ENCODE assay signal across 8 mouse cellular contexts in genomic region chr4:85513288-85513687, GRCm38 (mm10). TPM values are rescaled to one million over a fixed set of nuclear protein-coding genes. Genes with fewer than 3 reads are reported as not detected.
DNase-seq lines count a peak whose midpoint lies in the region; ATAC-seq and TF ChIP-seq lines count a peak whose summit lies in the region.

No protein-coding gene starts in this region.

- peak overlapping the region; percentile 64 for H3K4me3 ChIP-seq in hindbrain, postnatal 0 days (ENCODE audit: low read length)
- peak overlapping the region; percentile 15 for H3K4me3 ChIP-seq in lung, adult 2 months (replicated peaks; ENCODE audit: extremely low read depth, low read depth, low read length)

- peaks cover 7% of the 10 kb centered on the region; the same call in 1 of the 2 replicates for H3K4me1 ChIP-seq in hindbrain, postnatal 0 days (ENCODE audit: insufficient read depth, low read length)
- H3K4me1 ChIP-seq in lung, adult 2 months (ENCODE audit: control insufficient read depth, insufficient read depth, low read length) = no peaks in the 10 kb centered on the region

- 33% methylated on average over 7 of the region's 7 CpGs for WGBS in hindbrain, postnatal 0 days
- WGBS in lung, adult 2 months = 28% methylated on average over 7 of the region's 7 CpGs

- no peak for TF ChIP-seq POLR2A in lung, adult 2 months (IDR thresholded peaks at IDR 0.05; ENCODE audit: borderline replicate concordance, extremely low read depth, low read depth, low read length)

- H3K27me3 ChIP-seq in hindbrain, postnatal 0 days (ENCODE audit: insufficient read depth, low read length) = no peaks in the 10 kb centered on the region

- peak overlapping the region; percentile 99 for H3K4me2 ChIP-seq in hindbrain, postnatal 0 days (ENCODE audit: low read depth, low read length)

- no peaks in the 10 kb centered on the region for H3K36me3 ChIP-seq in hindbrain, postnatal 0 days (ENCODE audit: insufficient read depth, low read length)

- no peak for ATAC-seq in hindbrain, postnatal 0 days
- ATAC-seq in activated CD4-positive, CD25-positive, alpha-beta regulatory T cell, adult 4 months = no peak

- H3K9ac ChIP-seq in hindbrain, postnatal 0 days (replicated peaks; ENCODE audit: low read length) = 0 out of 2 replicates have a peak overlapping the region, but pooled peaks have one; percentile 68

- no peaks in the 10 kb centered on the region for H3K9me3 ChIP-seq in hindbrain, postnatal 0 days (ENCODE audit: low read length)

- DNase-seq in embryo, embryonic 9.5 days (ENCODE audit: extremely low spot score) = peak; percentile 9
- no peak for DNase-seq in embryo, embryonic 10 days (ENCODE audit: low spot score)
- DNase-seq in gastrocnemius, postnatal 25 days = peak; percentile 19
- DNase-seq in hindbrain, postnatal 0 days (ENCODE audit: low spot score) = peak; percentile 4
- peak; percentile 77 for DNase-seq in lung, adult 2 months
- DNase-seq in retina, postnatal 1 day = peak; percentile 21
- no peak for DNase-seq in thymus, postnatal 36 days

- no peak overlapping the region for H3K27ac ChIP-seq in hindbrain, postnatal 0 days

- no peak for TF ChIP-seq CTCF in hindbrain, postnatal 0 days (IDR thresholded peaks at IDR 0.05; ENCODE audit: low read depth)
- no peak for TF ChIP-seq CTCF in lung, adult 2 months (IDR thresholded peaks at IDR 0.05; ENCODE audit: insufficient read depth, low read length)

RNA-seq across cellular contexts. Expression of gene Adamtsl1, which starts 0.7 kb away (rescaled TPM):
- 1 to 10 TPM; 6.0 to 9.7 TPM for total RNA-seq in gastrocnemius, postnatal 25 days (2021)
- total RNA-seq in hindbrain, postnatal 0 days (2014; rRNA removed) = 12.1 and 13.4 TPM in 2 replicates
- 7.0 and 8.0 TPM in 2 replicates for polyA plus RNA-seq in hindbrain, postnatal 0 days (2015; fragmentation: Nextera tagmentation; extraction: Ambion mirVana)
- polyA plus RNA-seq in lung, adult 2 months (2012; rRNA removed) = 8.4 and 10.8 TPM in 2 replicates
- polyA plus RNA-seq in activated CD4-positive, CD25-positive, alpha-beta regulatory T cell, adult 4 months (2017; shearing (Covaris generic)) = under 1 TPM in 1 of 2 experiments, not detected in 1; 0.36 TPM

Comparison
In these comparisons a context has a peak if more than half of its experiments do, and no peak if none do; other contexts are left out.
1. DNase-seq: peak in embryo, embryonic 9.5 days (single experiment), gastrocnemius, postnatal 25 days (single experiment), hindbrain, postnatal 0 days (single experiment), lung, adult 2 months (single experiment) and retina, postnatal 1 day (single experiment); none in embryo, embryonic 10 days (single experiment) and thymus, postnatal 36 days (0 of 2).